20 mouse cellular contexts compared by ENCODE assay signal in genomic region chr5:114555424-114555823, GRCm38 (mm10). TPM values are rescaled to one million over a fixed set of nuclear protein-coding genes. Genes with fewer than 3 reads are reported as not detected.
DNase-seq lines count a peak whose midpoint lies in the region; ATAC-seq and TF ChIP-seq lines count a peak whose summit lies in the region.
"Had no signal": no experiment of that assay in that cellular context is flagged by ENCODE, and none has a peak within 500 bp of the region (broad histone marks: within the 10 kb centered on the region; RNA-seq: fewer than 3 reads in every experiment).

No protein-coding gene starts in this region.

- no peak for ATAC-seq in intestine, postnatal 0 days
- ATAC-seq in intestine, embryonic 16.5 days = no peak
- no peak for ATAC-seq in lung, embryonic 14.5 days (ENCODE audit: insufficient read depth)
- ATAC-seq: activated CD4-positive, CD25-positive, alpha-beta regulatory T cell, adult 4 months; forebrain, embryonic 16.5 days; intestine, embryonic 15.5 days had no signal

- no peaks in the 10 kb centered on the region for H3K36me3 ChIP-seq in intestine, postnatal 0 days (ENCODE audit: control insufficient read depth, insufficient read depth)
- H3K36me3 ChIP-seq in intestine, embryonic 16.5 days (ENCODE audit: control insufficient read depth, insufficient read depth, low read length) = no peaks in the 10 kb centered on the region
- no peaks in the 10 kb centered on the region for H3K36me3 ChIP-seq in lung, embryonic 14.5 days (ENCODE audit: insufficient read depth)
- H3K36me3 ChIP-seq in ES-Bruce4 (ENCODE audit: control insufficient read depth, insufficient read depth, low read length, poor library complexity, severe bottlenecking) = no peaks in the 10 kb centered on the region
- H3K36me3 ChIP-seq: embryonic facial prominence, embryonic 12.5 days; hindbrain, embryonic 12.5 days; intestine, embryonic 15.5 days; liver, embryonic 13.5 days; neural tube, embryonic 15.5 days had no signal

- no peak for TF ChIP-seq POLR2A in ES-Bruce4 (IDR thresholded peaks at IDR 0.05; ENCODE audit: insufficient read depth, low read length)

- WGBS in intestine, postnatal 0 days = 94% methylated on average over 2 of the region's 2 CpGs
- WGBS in intestine, embryonic 16.5 days = 100% methylated on average over 2 of the region's 2 CpGs
- 87% methylated on average over 2 of the region's 2 CpGs for WGBS in lung, embryonic 14.5 days

- H3K4me1 ChIP-seq in intestine, postnatal 0 days (replicated peaks; ENCODE audit: control insufficient read depth, insufficient read depth, low read length) = peaks cover 6% of the 10 kb centered on the region; the same call in 1 of the 2 replicates
- H3K4me1 ChIP-seq in intestine, embryonic 16.5 days (ENCODE audit: control insufficient read depth, insufficient read depth, low read length) = peaks cover 45% of the 10 kb centered on the region
- peaks cover 15% of the 10 kb centered on the region; the same call in 1 of the 2 replicates for H3K4me1 ChIP-seq in lung, embryonic 14.5 days (ENCODE audit: insufficient read depth)
- H3K4me1 ChIP-seq in ES-Bruce4 (ENCODE audit: control insufficient read depth, insufficient read depth, low read length) = no peaks in the 10 kb centered on the region

- no peak overlapping the region for H3K27ac ChIP-seq in intestine, postnatal 0 days (ENCODE audit: low read depth, low read length)
- no peak overlapping the region for H3K27ac ChIP-seq in intestine, embryonic 16.5 days (ENCODE audit: low read length)
- no peak overlapping the region for H3K27ac ChIP-seq in lung, embryonic 14.5 days (ENCODE audit: low read depth)
- no peak overlapping the region for H3K27ac ChIP-seq in ES-Bruce4 (ENCODE audit: insufficient read depth, low read length)
- H3K27ac ChIP-seq: embryonic facial prominence, embryonic 12.5 days; hindbrain, embryonic 12.5 days; intestine, embryonic 15.5 days; liver, embryonic 13.5 days; neural tube, embryonic 15.5 days had no signal

- no peak for DNase-seq in lung, embryonic 14.5 days
- DNase-seq in lung, postnatal 36 days = no peak
- DNase-seq in naive thymus-derived CD4-positive, alpha-beta T cell, adult 2 months (ENCODE audit: low read depth) = peak; percentile 28
- DNase-seq in frontal cortex, postnatal 10 days (ENCODE audit: low spot score in 2 of 2) = no peak
- DNase-seq: adrenal gland, postnatal 14 days; cerebellum, adult 8-10 months; heart, postnatal 10 days; kidney, postnatal 25 days; liver, embryonic 13.5 days; lung, postnatal 10 days; right cerebral cortex, postnatal 4 days had no signal

- H3K4me2 ChIP-seq in intestine, postnatal 0 days (replicated peaks; ENCODE audit: low read depth) = no peak overlapping the region
- no peak overlapping the region for H3K4me2 ChIP-seq in intestine, embryonic 16.5 days (ENCODE audit: low read depth, low read length)
- H3K4me2 ChIP-seq in lung, embryonic 14.5 days = no peak overlapping the region
- H3K4me2 ChIP-seq: embryonic facial prominence, embryonic 12.5 days; hindbrain, embryonic 12.5 days; intestine, embryonic 15.5 days; liver, embryonic 13.5 days; neural tube, embryonic 15.5 days had no signal

- H3K4me3 ChIP-seq in intestine, postnatal 0 days (ENCODE audit: low read depth, low read length) = no peak overlapping the region
- no peak overlapping the region for H3K4me3 ChIP-seq in intestine, embryonic 16.5 days (ENCODE audit: low read length)
- no peak overlapping the region for H3K4me3 ChIP-seq in lung, embryonic 14.5 days (ENCODE audit: low read depth, low read length)
- H3K4me3 ChIP-seq in ES-Bruce4 (ENCODE audit: low read depth, low read length) = no peak overlapping the region
- H3K4me3 ChIP-seq: embryonic facial prominence, embryonic 12.5 days; hindbrain, embryonic 12.5 days; intestine, embryonic 15.5 days; liver, embryonic 13.5 days; neural tube, embryonic 15.5 days had no signal

- peak; percentile 47 for TF ChIP-seq CTCF in intestine, postnatal 0 days (IDR thresholded peaks at IDR 0.05; ENCODE audit: low read depth)
- TF ChIP-seq CTCF in lung, embryonic 14.5 days (IDR thresholded peaks at IDR 0.05; ENCODE audit: low read depth) = peak; percentile 37
- TF ChIP-seq CTCF in ES-Bruce4 (IDR thresholded peaks at IDR 0.05; ENCODE audit: low read depth, low read length) = peak; percentile 39

- H3K9ac ChIP-seq in intestine, postnatal 0 days (ENCODE audit: low read depth, low read length) = no peak overlapping the region
- no peak overlapping the region for H3K9ac ChIP-seq in intestine, embryonic 16.5 days (ENCODE audit: low read depth, low read length)
- no peak overlapping the region for H3K9ac ChIP-seq in lung, embryonic 14.5 days
- no peak overlapping the region for H3K9ac ChIP-seq in ES-Bruce4 (ENCODE audit: low read depth, poor library complexity, severe bottlenecking)
- H3K9ac ChIP-seq: embryonic facial prominence, embryonic 12.5 days; hindbrain, embryonic 12.5 days; intestine, embryonic 15.5 days; liver, embryonic 13.5 days; neural tube, embryonic 15.5 days had no signal

- H3K9me3 ChIP-seq in intestine, postnatal 0 days (ENCODE audit: control insufficient read depth) = no peaks in the 10 kb centered on the region
- peaks cover 4% of the 10 kb centered on the region; the same call in 1 of the 2 replicates for H3K9me3 ChIP-seq in intestine, embryonic 16.5 days (ENCODE audit: control insufficient read depth, low read length)
- no peaks in the 10 kb centered on the region; the same call in 1 of the 2 replicates for H3K9me3 ChIP-seq in lung, embryonic 14.5 days (ENCODE audit: low read depth, low read length)
- no peaks in the 10 kb centered on the region for H3K9me3 ChIP-seq in ES-Bruce4 (replicated peaks; ENCODE audit: control insufficient read depth, insufficient read depth, low read length, poor library complexity, severe bottlenecking)
- H3K9me3 ChIP-seq: hindbrain, embryonic 12.5 days; intestine, embryonic 15.5 days; liver, embryonic 13.5 days; neural tube, embryonic 15.5 days had no signal

- no peak for TF ChIP-seq EP300 in ES-Bruce4 (IDR thresholded peaks at IDR 0.05; ENCODE audit: insufficient read depth, low read depth, low read length)

- no peaks in the 10 kb centered on the region for H3K27me3 ChIP-seq in intestine, postnatal 0 days (replicated peaks; ENCODE audit: control insufficient read depth, insufficient read depth, low read length)
- no peaks in the 10 kb centered on the region for H3K27me3 ChIP-seq in intestine, embryonic 16.5 days (replicated peaks; ENCODE audit: control insufficient read depth, insufficient read depth, low read length)
- H3K27me3 ChIP-seq in lung, embryonic 14.5 days (ENCODE audit: insufficient read depth, low read length) = no peaks in the 10 kb centered on the region
- H3K27me3 ChIP-seq in ES-Bruce4 (ENCODE audit: control insufficient read depth, insufficient read depth, low read length, poor library complexity, severe bottlenecking) = no peaks in the 10 kb centered on the region
- H3K27me3 ChIP-seq: embryonic facial prominence, embryonic 12.5 days; hindbrain, embryonic 12.5 days; intestine, embryonic 15.5 days; liver, embryonic 13.5 days; neural tube, embryonic 15.5 days had no signal

RNA-seq across cellular contexts. Expression of gene Fam222a, which starts 12.4 kb away (rescaled TPM):
- polyA plus RNA-seq in intestine, postnatal 0 days (2015; fragmentation: Nextera tagmentation; extraction: Ambion mirVana) = 2.3 and 3.2 TPM in 2 replicates
- 3.9 and 5.8 TPM in 2 replicates for polyA plus RNA-seq in intestine, embryonic 16.5 days (2015; fragmentation: Nextera tagmentation; extraction: Ambion mirVana)
- polyA plus RNA-seq in lung, embryonic 14.5 days (2014; fragmentation: Nextera tagmentation; extraction: Ambion mirVana) = 2.3 and 2.5 TPM in 2 replicates
- polyA plus RNA-seq in ES-Bruce4 (2011; ENCODE audit: insufficient read depth, insufficient read length, low read depth, missing spikeins) = 3.4 and 5.3 TPM in 2 replicates
- polyA plus RNA-seq: activated CD4-positive, CD25-positive, alpha-beta regulatory T cell, adult 4 months had no signal
